Mouse (Mus musculus): ENCODE measurements around the gene Rasa2.
A peak's percentile ranks its signal among the peaks of the same experiment; 100 is the strongest.
"Not testable (repeated sequence)": the region's sequence is repeated elsewhere in the genome, so short reads cannot be mapped to it uniquely, and the experiment has no call there.

Rasa2 gene

DNA sequence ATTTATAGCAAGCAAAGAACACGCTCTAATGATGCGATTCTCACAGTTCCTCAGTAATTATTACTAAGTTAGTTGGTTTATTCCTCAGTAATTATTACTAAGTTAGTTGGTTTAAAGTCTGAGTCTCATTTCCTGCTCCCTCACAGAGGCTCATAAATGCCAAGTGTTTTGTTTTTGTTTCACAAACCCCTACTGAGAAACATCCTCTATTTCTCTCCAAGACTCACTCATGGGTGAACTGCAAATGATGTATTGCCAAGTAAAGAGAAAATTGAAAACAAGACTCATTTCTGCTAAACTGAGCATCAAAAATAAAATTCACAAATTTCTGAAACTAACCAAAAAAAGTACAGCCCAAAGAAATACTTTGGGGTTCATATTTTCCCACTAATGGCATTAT lies 47.9 kb downstream of the Rasa2 start:
- ATAC-seq (ENCODE audit: low TSS enrichment): no peak

- no peak for ATAC-seq (ENCODE audit: low TSS enrichment)
Observed at GRCm38 (mm10) chr9:96583076-96583475, 48.3 kb downstream of the Rasa2 start.

- no peak for ATAC-seq (ENCODE audit: low TSS enrichment)
Observed at GRCm38 (mm10) chr9:96578190-96578589, 53.2 kb downstream of the Rasa2 start.

- no peak for ATAC-seq (ENCODE audit: low TSS enrichment)
Observed at GRCm38 (mm10) chr9:96577674-96578073, 53.7 kb downstream of the Rasa2 start.

GRCm38 (mm10) chr9:96573252-96573651 lies 58.2 kb downstream of the Rasa2 start:
- no peak for ATAC-seq (ENCODE audit: low TSS enrichment)

GRCm38 (mm10) chr9:96572754-96573153 lies 58.7 kb downstream of the Rasa2 start:
- no peak for ATAC-seq (ENCODE audit: low TSS enrichment)

DNA sequence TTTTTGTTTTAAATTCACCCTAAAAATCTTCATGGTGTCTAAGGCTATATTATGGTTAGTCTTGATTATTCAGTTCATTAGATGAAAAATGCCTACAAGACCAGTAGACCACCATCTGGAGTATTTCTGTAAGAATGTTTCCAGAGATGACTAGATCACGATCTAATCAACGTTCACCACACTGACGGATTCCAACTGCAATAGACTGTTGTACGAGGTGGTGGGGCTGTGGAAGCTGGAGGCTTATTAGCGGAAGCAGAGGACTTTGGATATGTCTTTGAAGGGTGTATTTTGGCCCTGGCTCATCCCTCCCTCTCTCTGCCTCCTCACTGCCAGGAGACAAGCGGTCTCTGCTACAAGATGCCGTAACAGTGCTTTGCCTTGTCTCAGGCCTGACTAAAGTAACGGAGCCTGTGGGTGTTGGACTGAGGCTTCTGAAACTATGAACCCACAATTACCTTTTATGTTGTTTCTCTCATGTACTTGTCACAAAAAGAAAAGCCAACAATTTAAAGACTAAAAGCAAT lies 64.9 kb downstream of the Rasa2 start:
- ATAC-seq (ENCODE audit: low TSS enrichment): peak; percentile 55; the same call in 1 of the 2 replicates

DNA sequence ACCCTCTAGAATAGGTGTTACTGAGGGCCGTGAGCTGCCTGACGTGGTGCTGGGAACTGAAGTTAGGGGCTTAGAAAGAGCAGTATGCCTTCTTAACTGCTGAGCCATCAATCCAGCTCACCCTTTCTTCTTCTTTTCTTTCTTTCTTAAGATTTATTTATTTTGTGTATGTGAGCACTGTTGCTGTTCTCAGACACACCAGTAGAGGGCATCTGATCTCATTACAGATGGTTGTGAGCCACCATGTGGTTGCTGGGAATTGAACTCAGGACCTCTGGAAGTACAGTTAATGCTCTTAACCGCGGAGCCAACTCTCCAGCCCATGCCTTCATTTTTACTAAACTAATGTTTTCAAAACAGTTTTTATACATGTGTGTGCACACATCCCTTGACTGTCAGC lies 67.9 kb downstream of the Rasa2 start:
- ATAC-seq (ENCODE audit: low TSS enrichment): no peak

GRCm38 (mm10) chr9:96559148-96559547 lies 72.3 kb downstream of the Rasa2 start:
- ATAC-seq (ENCODE audit: low TSS enrichment): no peak

- ATAC-seq (ENCODE audit: low TSS enrichment): no peak
Observed at GRCm38 (mm10) chr9:96558594-96558993, 72.8 kb downstream of the Rasa2 start.

- ATAC-seq (ENCODE audit: low TSS enrichment): peak; percentile 41; the same call in 1 of the 2 replicates
Observed at GRCm38 (mm10) chr9:96554095-96554494, 77.3 kb downstream of the Rasa2 start.

DNA sequence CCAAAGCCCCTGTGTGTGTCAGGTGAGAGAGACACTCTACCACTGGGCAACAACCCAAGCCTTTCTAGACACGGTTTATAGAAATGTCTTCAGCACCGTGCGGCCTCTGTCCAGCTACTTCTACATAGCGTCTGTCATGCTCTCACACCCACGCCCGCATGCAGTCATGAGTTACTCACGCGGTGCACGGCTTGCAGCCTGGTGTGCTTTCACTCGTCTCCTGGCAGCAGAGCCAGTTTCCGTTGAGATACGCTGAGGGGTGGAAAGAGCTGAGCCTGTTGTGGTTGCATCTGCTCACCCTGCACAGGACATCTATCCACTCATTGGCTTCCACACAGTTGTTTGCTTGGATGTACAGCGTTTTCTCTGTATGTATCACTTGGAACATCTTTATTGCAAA lies 86.0 kb downstream of the Rasa2 start:
- peak; percentile 79 for ATAC-seq (ENCODE audit: low TSS enrichment)

DNA sequence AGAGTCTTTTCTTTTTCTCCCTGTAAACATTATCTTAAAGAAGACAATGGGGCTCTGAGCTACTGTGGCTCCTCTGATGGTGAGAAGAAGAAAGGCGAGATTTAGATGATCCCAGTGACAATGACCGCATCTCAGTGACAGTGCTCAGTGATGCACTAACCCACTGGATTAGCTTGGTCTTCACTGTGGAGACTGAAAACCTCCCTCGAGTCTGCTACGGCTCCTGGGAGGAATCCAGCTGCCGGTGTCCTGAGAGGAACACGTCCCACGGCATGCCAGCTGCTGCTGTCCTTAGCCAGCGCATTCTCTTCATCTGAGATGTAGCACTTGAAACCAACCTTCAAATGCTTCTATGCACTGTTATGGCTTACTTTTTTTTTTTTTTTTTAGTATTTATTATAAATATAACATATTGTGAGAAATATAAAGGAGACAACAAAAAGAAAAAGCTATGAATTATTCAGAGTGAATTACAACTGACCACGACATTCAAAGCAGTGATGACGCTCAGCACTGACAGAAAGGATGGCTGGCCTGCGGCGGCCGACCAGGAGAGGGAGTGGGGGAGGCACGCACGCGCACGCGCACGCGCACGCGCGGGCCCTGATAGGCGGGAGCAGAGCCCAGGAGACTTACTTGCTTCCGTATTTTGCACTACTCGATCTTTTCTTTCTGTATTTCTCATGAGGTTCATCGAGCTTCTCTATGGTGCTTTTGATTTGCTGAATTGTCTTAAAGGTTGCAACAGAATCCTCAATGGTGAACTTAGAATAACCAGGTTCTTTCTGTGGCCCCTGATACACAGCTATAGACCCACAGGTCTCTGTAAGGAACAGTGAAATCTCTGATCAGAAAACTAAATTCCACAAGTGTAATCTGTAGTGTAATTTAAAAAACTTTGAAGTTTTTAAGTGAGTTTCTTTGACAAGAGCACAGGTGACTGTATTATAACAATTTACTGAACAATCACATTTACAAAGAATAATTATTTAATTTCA lies 87.5 kb downstream of the Rasa2 start:
- ATAC-seq (ENCODE audit: low TSS enrichment): peak; percentile 79

- no peak for ATAC-seq (ENCODE audit: low TSS enrichment)
Observed at GRCm38 (mm10) chr9:96538916-96539315, 92.5 kb downstream of the Rasa2 start.

DNA sequence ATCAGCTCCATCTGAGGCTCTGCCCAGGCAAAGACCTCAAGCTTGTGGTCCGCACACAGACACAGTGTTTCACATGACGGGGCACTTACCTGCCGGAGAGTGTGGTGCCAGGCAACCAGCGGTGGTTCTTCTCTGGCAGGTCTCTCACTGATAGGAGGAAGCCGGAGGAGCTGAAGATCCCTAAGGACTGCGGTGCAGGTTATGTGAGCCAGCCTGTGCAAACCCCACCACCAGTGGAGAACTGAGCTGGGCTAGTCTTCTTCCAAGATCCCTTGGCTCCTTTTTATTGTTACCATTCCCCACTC lies 93.8 kb downstream of the Rasa2 start:
- ATAC-seq (ENCODE audit: low TSS enrichment): peak; percentile 14; the same call in 1 of the 2 replicates

DNA sequence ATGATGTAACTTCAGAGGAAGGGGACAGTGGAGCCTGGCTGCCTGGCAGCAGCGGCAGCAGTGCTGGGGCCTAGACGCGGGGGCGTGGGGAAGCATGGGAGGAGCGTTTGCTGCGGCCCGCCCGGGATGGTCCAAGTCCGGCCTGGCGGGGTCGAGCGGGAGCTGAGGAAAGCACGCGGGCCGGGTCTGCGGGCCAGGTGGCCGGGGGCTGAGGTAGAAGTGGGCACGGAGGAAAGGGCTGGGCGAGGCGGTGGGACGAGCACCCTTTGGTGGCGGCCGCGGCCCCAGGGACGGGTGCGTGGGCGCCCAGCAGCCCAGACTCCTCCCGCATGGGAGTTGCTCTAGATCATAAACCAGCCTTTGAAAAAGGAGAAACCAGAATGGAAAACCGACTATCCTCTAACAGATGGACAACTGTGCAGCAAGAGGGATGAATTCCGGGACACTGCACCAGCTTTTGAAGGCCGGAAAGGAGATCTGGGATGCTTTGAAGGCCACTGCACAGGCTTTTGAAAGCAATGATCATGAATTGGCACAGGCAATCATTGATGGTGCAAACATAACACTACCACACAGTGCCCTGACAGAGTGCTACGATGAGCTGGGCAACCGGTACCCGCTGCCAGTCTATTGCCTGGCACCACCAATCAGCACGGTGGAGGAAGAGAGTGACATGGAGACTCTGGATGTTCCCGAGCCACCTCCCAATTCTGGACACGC lies 94.4 kb downstream of the Rasa2 start:
- ATAC-seq (ENCODE audit: low TSS enrichment): peak; percentile 77

DNA sequence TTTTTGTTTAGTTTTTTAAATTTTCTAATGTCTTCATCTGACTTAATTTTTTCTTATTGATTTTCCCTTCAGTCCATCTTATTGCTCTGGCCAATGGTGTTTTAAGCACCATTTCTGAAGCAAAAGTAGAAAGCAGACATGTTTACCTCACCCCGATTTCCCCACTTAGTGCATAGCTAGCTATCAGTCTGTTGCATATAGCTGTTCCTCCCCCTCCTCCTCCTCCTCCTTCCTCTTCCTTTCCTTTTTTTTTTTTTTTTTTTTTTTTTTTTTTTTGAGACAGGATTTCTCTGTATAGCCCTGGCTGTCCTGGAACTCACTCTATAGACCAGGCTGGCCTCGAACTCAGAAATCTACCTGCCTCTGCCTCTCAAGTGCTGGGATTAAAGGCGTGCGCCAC lies 95.3 kb downstream of the Rasa2 start:
- not testable (repeated sequence) for ATAC-seq (ENCODE audit: low TSS enrichment)

GRCm38 (mm10) chr9:96535431-96535830 lies 96.0 kb downstream of the Rasa2 start:
- ATAC-seq (ENCODE audit: low TSS enrichment): peak; percentile 20; the same call in 1 of the 2 replicates

DNA sequence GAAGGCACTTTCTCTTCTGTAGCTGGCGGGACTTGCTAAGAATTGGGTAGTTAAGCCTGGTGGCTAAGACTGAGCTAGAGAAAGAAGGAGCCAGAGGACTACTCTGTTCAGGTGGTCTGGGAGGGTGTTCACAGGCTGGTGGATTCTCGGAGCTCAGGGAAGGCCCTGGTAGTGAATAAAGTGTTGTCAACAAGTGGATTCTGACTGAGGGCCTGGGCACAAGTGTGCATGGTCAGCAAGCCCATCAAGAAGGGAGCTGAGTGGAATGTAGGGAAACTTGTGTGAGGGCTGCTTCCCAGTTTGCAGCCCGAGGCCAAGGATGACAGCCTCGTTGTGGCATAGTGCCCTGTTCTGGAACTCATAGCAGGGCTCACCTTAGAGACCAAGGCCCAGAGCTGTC lies 97.2 kb downstream of the Rasa2 start:
- no peak for ATAC-seq (ENCODE audit: low TSS enrichment)

DNA sequence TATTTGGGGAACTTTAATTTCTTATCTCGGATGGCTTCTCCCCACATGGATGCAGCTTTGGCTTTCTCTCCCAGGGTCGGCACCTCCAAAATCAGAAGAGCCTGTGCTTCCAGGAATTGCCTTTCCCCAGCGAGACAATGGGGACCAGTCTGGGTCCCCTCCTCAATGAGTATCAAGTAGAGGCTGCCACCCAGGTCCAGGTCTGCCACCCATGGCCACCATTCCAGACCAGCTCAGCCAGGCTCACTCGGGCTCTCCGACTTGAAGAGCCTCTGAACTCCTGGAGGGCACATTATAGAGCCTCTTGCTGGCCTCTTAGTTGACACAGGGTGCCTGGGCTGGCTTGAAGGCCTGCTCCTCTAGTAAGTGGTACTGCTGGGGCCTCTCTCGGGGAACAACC lies 97.9 kb downstream of the Rasa2 start:
- no peak for ATAC-seq (ENCODE audit: low TSS enrichment)

DNA sequence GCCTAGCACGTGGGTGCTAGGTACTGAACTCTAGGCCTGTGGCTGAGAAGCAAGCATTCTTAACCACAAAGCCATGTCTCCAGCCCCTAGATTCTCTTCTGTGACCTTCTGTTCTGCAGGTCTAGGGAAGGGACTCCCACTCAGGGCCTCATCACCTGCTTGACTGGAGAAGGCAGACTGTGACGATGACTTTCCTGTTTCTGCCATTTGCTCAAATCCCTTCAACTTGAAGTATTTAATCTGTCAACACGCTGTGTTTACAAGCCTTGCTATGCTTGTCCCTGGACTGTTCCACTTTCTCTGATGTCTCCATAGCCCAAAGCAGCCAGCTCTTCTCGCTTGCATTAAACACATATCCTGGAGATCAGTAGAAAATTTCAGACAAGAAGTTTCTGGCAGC lies 98.9 kb downstream of the Rasa2 start:
- no peak for ATAC-seq (ENCODE audit: low TSS enrichment)

GRCm38 (mm10) chr9:96530674-96531081 lies 100.7 kb downstream of the Rasa2 start:
- ATAC-seq (ENCODE audit: low TSS enrichment): no peak
